Mouse (Mus musculus): Measurements from ENCODE around the gene E130218I03Rik.

E130218I03Rik gene

GRCm38 (mm10) chr4:134287168-134287564 lies 43.7 kb downstream of the E130218I03Rik start:
- DNase-seq (ENCODE audit: low read depth) = peak; percentile 95

- DNase-seq (ENCODE audit: low read depth) = peak; percentile 91
These were observed 44.1 kb downstream of the E130218I03Rik start, which contains the start of gene Pdik1l for GRCm38 (mm10) chr4:134287575-134288025. Pdik1l (minus strand) TSS chr4:134287895.

- peak; percentile 40 for DNase-seq (ENCODE audit: low read depth)
These were observed 45.2 kb downstream of the E130218I03Rik start for GRCm38 (mm10) chr4:134288397-134289256.

- peak; percentile 93 for DNase-seq (ENCODE audit: low read depth)
These were observed 48.6 kb downstream of the E130218I03Rik start for GRCm38 (mm10) chr4:134292067-134292466.

- peak; percentile 46 for DNase-seq (ENCODE audit: low read depth)
These were observed 49.7 kb downstream of the E130218I03Rik start for GRCm38 (mm10) chr4:134293061-134293691.

GRCm38 (mm10) chr4:134293692-134294163 lies 50.3 kb downstream of the E130218I03Rik start:
- no peak for DNase-seq (ENCODE audit: low read depth)

Data from induced T-regulatory cell, adult 2 months (primary cell).